Mouse (Mus musculus): ENCODE measurements around the gene Sympk.
A peak's percentile ranks its signal among the peaks of the same experiment; 100 is the strongest.

Sympk gene

GRCm38 (mm10) chr7:19084277-19084771 lies 60.1 kb downstream of the Sympk start:
- DNase-seq = no peak

GRCm38 (mm10) chr7:19084921-19085473 lies 60.8 kb downstream of the Sympk start:
- DNase-seq = no peak

GRCm38 (mm10) chr7:19085495-19085894 lies 61.3 kb downstream of the Sympk start:
- DNase-seq = no peak

- DNase-seq = peak; percentile 82
Observed at GRCm38 (mm10) chr7:19086042-19086441, 61.9 kb downstream of the Sympk start.

DNA sequence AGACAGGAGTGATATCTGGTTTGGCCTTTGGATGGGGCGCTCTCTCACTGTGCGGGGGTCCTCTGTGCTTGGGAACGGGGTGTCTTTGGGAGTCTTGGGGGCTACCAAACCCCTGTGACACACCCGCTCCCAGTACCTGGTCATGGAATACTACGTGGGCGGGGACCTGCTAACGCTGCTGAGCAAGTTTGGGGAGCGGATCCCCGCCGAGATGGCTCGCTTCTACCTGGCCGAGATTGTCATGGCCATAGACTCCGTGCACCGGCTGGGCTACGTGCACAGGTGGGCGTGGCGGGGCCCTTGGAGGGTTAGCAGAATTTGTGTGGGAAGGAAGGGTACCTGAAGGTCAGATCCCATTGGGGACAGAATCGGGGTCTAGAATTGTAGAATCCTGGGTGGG lies 62.6 kb downstream of the Sympk start:
- no peak for DNase-seq

DNA sequence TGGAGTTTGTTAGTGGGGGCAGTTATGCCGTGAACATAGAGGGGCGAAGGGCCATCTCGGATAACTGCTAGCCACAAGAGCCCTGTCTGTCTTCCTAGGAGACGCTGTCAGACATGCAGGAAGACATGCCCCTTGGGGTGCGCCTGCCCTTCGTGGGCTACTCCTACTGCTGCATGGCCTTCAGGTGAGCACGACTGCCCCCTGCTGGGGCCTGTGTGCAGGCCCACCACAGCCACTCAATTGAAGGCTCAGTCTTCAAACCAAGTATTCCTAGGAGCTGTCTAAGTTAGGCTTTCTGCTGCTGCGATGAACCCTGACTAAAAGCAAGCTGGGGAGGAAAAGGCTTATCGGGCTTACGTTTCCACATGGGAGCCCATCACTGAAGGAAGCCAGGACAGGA lies 64.6 kb downstream of the Sympk start:
- DNase-seq = peak; percentile 83

- no peak for DNase-seq
Observed at GRCm38 (mm10) chr7:19091913-19092312, 67.7 kb downstream of the Sympk start.

GRCm38 (mm10) chr7:19092381-19093173 lies 68.4 kb downstream of the Sympk start:
- peak; percentile 82 for DNase-seq

- peak; percentile 93 for DNase-seq
Observed at GRCm38 (mm10) chr7:19093174-19093521, 69.0 kb downstream of the Sympk start.

DNA sequence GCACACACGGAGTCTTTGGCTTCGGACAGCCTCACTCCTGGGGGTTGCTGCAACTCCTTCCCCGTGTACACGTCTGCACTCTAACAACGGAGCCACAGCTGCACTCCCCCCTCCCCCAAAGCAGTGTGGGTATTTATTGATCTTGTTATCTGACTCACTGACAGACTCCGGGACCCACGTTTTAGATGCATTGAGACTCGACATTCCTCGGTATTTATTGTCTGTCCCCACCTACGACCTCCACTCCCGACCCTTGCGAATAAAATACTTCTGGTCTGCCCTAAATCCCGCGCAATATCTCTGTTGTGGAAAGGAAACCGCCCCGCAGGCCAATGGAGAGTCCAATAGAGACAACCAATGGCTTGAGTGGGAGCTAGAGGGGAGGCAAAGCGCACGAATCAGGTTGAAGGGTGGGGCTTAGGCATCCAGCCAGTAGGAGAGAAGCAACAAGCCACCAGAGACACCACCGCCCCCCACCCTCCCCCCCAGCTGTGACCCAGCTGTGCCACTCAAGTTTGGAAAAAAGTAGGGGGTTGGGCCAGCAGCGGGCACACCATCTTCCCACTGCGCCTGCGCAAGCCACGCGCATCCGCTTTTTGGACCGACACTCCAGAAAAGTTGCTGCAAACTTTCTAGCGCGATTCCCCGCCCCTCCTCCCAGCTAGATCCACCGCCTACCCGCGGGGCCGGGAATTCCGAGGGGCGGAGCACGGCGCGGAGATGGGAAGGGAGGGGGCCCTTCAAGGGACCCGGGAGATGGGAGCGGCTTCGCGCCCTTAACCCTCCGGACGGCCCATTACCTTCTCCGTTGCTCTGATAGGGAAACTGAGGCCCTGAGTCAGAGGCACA lies 69.6 kb downstream of the Sympk start:
- peak; percentile 99 for DNase-seq

GRCm38 (mm10) chr7:19094471-19094825 lies 70.3 kb downstream of the Sympk start, which contains the start of gene Six5:
Gene Six5 (plus strand): TSS chr7:19094594.
- DNase-seq = peak; percentile 81

- peak; percentile 80 for DNase-seq
Observed at GRCm38 (mm10) chr7:19094826-19095750, 70.9 kb downstream of the Sympk start.

- peak; percentile 88 for DNase-seq
Observed at GRCm38 (mm10) chr7:19095751-19096110, 71.6 kb downstream of the Sympk start.

DNA sequence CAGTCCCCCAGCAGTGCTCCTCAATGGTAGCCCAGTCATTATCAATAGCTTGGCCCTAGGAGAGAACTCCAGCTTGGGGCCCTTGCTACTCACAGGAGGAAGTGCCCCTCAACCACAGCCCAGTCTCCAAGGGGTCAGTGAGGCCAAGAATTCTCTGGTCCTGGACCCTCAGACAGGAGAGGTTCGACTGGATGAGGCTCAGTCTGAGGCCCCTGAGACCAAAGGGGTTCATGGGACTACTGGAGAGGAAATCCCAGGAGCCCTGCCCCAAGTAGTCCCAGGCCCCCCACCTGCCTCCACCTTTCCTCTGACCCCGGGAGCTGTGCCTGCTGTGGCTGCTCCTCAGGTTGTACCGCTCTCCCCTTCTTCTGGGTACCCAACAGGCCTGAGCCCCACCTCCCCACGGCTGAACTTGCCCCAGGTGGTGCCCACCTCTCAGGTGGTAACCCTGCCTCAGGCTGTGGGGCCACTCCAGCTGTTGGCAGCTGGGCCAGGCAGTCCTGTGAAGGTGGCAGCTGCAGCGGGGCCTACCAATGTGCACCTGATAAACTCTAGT lies 72.3 kb downstream of the Sympk start:
- DNase-seq = no peak

GRCm38 (mm10) chr7:19097217-19097616 lies 73.0 kb downstream of the Sympk start:
- no peak for DNase-seq

DNA sequence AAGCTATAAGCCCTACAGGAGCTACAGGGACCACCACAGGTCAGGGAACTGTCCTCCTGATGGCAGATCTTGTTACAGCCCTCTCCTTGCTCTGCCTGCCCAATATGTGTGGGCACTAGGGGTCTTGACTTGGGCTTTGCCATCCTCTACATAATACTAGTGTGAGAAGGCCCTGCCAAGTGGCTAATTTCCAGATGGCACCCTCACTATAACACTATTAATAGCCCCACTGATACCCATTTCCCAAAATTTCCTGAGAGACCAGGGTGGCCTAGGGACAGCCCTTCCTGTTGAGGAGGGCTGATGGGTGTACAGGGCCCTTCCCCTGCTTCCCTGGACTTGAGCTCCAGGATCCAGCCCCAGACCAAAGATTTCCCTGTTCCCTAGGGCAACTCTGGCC lies 73.7 kb downstream of the Sympk start:
- DNase-seq = no peak

GRCm38 (mm10) chr7:19098811-19099210 lies 74.6 kb downstream of the Sympk start:
- no peak for DNase-seq

DNA sequence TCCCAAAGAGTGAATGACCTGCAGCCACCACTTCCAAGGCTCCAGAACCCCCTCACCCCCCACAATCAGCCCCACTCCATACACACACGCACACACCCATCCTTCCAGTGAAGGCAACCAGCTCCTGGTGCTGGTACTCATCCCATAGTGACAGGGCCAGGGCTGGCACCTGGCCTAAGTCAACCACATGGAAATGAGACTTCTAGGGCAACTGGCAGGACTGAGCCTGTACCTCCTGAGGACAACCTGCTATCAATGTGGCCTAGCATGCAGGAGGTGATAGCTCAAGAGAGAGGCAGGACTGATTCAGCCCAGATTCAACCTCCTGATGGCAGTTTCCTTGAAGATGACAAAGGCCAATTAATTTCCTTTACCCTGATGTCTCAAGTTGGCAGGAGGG lies 76.1 kb downstream of the Sympk start:
- no peak for DNase-seq

GRCm38 (mm10) chr7:19103741-19104140 lies 79.6 kb downstream of the Sympk start:
- DNase-seq = no peak
